Mouse (Mus musculus) ES-Bruce4 (cell line): ENCODE measurements around the gene Ccdc136.

ENCODE experiments used
- CTCF ChIP-seq: IDR thresholded peaks from one replicate; pipeline ENCODE4 v1.8.1; 2011; ENCODE audit warnings: low read depth, low read length
- EP300 ChIP-seq: IDR thresholded peaks from 2 replicates; pipeline ENCODE4 v1.6.1; 2011; ENCODE audit warnings: low read depth, low read length; ENCODE audit not compliant: insufficient read depth
- POLR2A ChIP-seq: IDR thresholded peaks from one replicate; pipeline ENCODE4 v1.8.1; 2011; ENCODE audit warnings: low read length; ENCODE audit not compliant: insufficient read depth

DNA sequence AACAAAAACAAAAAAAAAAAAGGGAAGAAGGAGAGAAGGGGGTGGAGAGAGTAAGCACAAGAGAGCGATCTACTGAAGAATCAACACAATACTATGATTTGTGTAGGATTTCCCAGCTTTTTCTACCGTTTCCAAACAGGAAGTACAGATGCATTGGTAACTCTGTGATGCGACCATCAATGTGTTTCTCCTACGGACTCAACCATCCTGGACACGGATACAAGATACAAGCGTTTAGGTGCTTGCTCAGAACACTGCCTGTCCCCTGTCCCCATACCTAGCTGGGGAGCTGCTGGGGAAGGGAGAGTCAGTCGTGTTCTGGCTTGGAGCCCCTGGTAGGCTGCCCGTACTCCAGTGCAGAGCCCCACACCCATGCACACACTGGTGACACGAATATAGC is 6.7 kb upstream of the Ccdc136 start:
- TF ChIP-seq CTCF (no peak), EP300 (no peak), POLR2A (no peak)
